Mouse (Mus musculus): ENCODE data around the gene Slain2. TPM values are rescaled to one million over a fixed set of nuclear protein-coding genes. Genes with fewer than 3 reads are reported as not detected.
"Not testable (repeated sequence)": the region's sequence is repeated elsewhere in the genome, so short reads cannot be mapped to it uniquely, and the experiment has no call there.

Slain2 gene
- polyA plus RNA-seq, 1 experiment from 2014 or later = 32.2 TPM

- H3K4me1 ChIP-seq = no peaks in the 10 kb centered on the region
- no peaks in the 10 kb centered on the region for H3K9me3 ChIP-seq
- H3K4me2 ChIP-seq (replicated peaks) = no peak within 1 kb of the TSS
- no peak for ATAC-seq (ENCODE audit: low FRiP score, low read depth)
- H3K4me3 ChIP-seq = no peak within 1 kb of the TSS
- no peak within 1 kb of the TSS for H3K27ac ChIP-seq
- peaks cover 28% of the 10 kb centered on the region for H3K36me3 ChIP-seq
- H3K9ac ChIP-seq = no peak within 1 kb of the TSS
- 93% methylated on average over 7 of the region's 7 CpGs for WGBS
- no peaks in the 10 kb centered on the region for H3K27me3 ChIP-seq (replicated peaks)
These were observed 60.5 kb downstream of the Slain2 start, which contains the start of gene Gm10135 for GRCm38 (mm10) chr5:72974602-72975001. Gene Gm10135 (minus strand): TSS chr5:72974702.

GRCm38 (mm10) chr5:72975996-72976395 lies 61.9 kb downstream of the Slain2 start:
- no peak overlapping the region for H3K27ac ChIP-seq
- H3K4me1 ChIP-seq = no peaks in the 10 kb centered on the region
- no peak for ATAC-seq (ENCODE audit: low FRiP score, low read depth)
- H3K27me3 ChIP-seq (replicated peaks) = no peaks in the 10 kb centered on the region
- H3K9me3 ChIP-seq = no peaks in the 10 kb centered on the region
- H3K36me3 ChIP-seq = peaks cover 31% of the 10 kb centered on the region
- H3K4me3 ChIP-seq = no peak overlapping the region
- no peak overlapping the region for H3K4me2 ChIP-seq (replicated peaks)
- 85% methylated on average over 6 of the region's 6 CpGs for WGBS
- no peak overlapping the region for H3K9ac ChIP-seq

GRCm38 (mm10) chr5:72976539-72976938 lies 62.4 kb downstream of the Slain2 start:
- 90% methylated on average over 4 of the region's 4 CpGs for WGBS
- Histone ChIP-seq H3K9ac (no peak overlapping the region), H3K9me3 (no peaks in the 10 kb centered on the region), H3K27ac (no peak overlapping the region), H3K4me2 (replicated peaks) (no peak overlapping the region), H3K4me1 (no peaks in the 10 kb centered on the region), H3K36me3 (peaks cover 29% of the 10 kb centered on the region), H3K27me3 (replicated peaks) (no peaks in the 10 kb centered on the region), H3K4me3 (no peak overlapping the region)
- no peak for ATAC-seq (ENCODE audit: low FRiP score, low read depth)

GRCm38 (mm10) chr5:72984091-72984490 lies 70.0 kb downstream of the Slain2 start:
- Histone ChIP-seq H3K27ac (no peak overlapping the region), H3K9me3 (no peaks in the 10 kb centered on the region), H3K27me3 (replicated peaks) (no peaks in the 10 kb centered on the region), H3K9ac (no peak overlapping the region), H3K4me3 (no peak overlapping the region), H3K4me1 (no peaks in the 10 kb centered on the region), H3K4me2 (replicated peaks) (no peak overlapping the region), H3K36me3 (peaks cover 9% of the 10 kb centered on the region; the same call in 1 of the 2 replicates)
- 10% methylated on average over 2 of the region's 2 CpGs for WGBS
- no peak for ATAC-seq (ENCODE audit: low FRiP score, low read depth)

- no peaks in the 10 kb centered on the region for H3K4me1 ChIP-seq
- H3K9ac ChIP-seq = no peak overlapping the region
- WGBS = 87% methylated on average over 7 of the region's 7 CpGs
- H3K36me3 ChIP-seq = no peaks in the 10 kb centered on the region
- H3K27me3 ChIP-seq (replicated peaks) = no peaks in the 10 kb centered on the region
- ATAC-seq (ENCODE audit: low FRiP score, low read depth) = no peak
- H3K9me3 ChIP-seq = no peaks in the 10 kb centered on the region
- H3K4me2 ChIP-seq (replicated peaks) = no peak overlapping the region
- no peak overlapping the region for H3K27ac ChIP-seq
- H3K4me3 ChIP-seq = no peak overlapping the region
These were observed 73.7 kb downstream of the Slain2 start for GRCm38 (mm10) chr5:72987786-72988185.

- Histone ChIP-seq H3K27me3 (replicated peaks) (no peaks in the 10 kb centered on the region), H3K9ac (no peak overlapping the region), H3K4me2 (replicated peaks) (no peak overlapping the region), H3K36me3 (no peaks in the 10 kb centered on the region), H3K4me3 (no peak overlapping the region), H3K9me3 (no peaks in the 10 kb centered on the region), H3K27ac (no peak overlapping the region), H3K4me1 (peaks cover 6% of the 10 kb centered on the region)
- ATAC-seq (ENCODE audit: low FRiP score, low read depth) = no peak
- whole genome bisulfite sequencing = 76% methylated on average over 8 of the region's 8 CpGs
These were observed 75.7 kb downstream of the Slain2 start for GRCm38 (mm10) chr5:72989756-72990155.

GRCm38 (mm10) chr5:72992474-72992873 lies 78.4 kb downstream of the Slain2 start:
- Histone ChIP-seq H3K27me3 (replicated peaks) (no peaks in the 10 kb centered on the region), H3K27ac (no peak overlapping the region), H3K4me1 (peaks cover 9% of the 10 kb centered on the region), H3K36me3 (no peaks in the 10 kb centered on the region), H3K4me3 (no peak overlapping the region), H3K4me2 (replicated peaks) (no peak overlapping the region), H3K9ac (no peak overlapping the region), H3K9me3 (no peaks in the 10 kb centered on the region)
- no peak for ATAC-seq (ENCODE audit: low FRiP score, low read depth)
- WGBS = 83% methylated on average over 1 of the region's 1 CpGs

GRCm38 (mm10) chr5:72994424-72994823 lies 80.3 kb downstream of the Slain2 start:
- Histone ChIP-seq H3K4me2 (replicated peaks) (no peak overlapping the region), H3K9me3 (no peaks in the 10 kb centered on the region), H3K27ac (no peak overlapping the region), H3K4me1 (peaks cover 9% of the 10 kb centered on the region), H3K27me3 (replicated peaks) (no peaks in the 10 kb centered on the region), H3K36me3 (no peaks in the 10 kb centered on the region), H3K4me3 (no peak overlapping the region), H3K9ac (no peak overlapping the region)
- 33% methylated on average over 8 of the region's 8 CpGs for WGBS
- no peak for ATAC-seq (ENCODE audit: low FRiP score, low read depth)

GRCm38 (mm10) chr5:72994928-72995327 lies 80.8 kb downstream of the Slain2 start:
- peaks cover 9% of the 10 kb centered on the region for H3K4me1 ChIP-seq
- ATAC-seq (ENCODE audit: low FRiP score, low read depth) = no peak
- H3K4me2 ChIP-seq (replicated peaks) = no peak overlapping the region
- H3K36me3 ChIP-seq = no peaks in the 10 kb centered on the region
- no peak overlapping the region for H3K4me3 ChIP-seq
- H3K9ac ChIP-seq = no peak overlapping the region
- no peaks in the 10 kb centered on the region for H3K27me3 ChIP-seq (replicated peaks)
- no peak overlapping the region for H3K27ac ChIP-seq
- H3K9me3 ChIP-seq = no peaks in the 10 kb centered on the region
- 59% methylated on average over 2 of the region's 2 CpGs for WGBS

GRCm38 (mm10) chr5:72995379-72995778 lies 81.3 kb downstream of the Slain2 start:
- no peak overlapping the region for H3K4me2 ChIP-seq (replicated peaks)
- ATAC-seq (ENCODE audit: low FRiP score, low read depth) = no peak
- no peaks in the 10 kb centered on the region for H3K27me3 ChIP-seq (replicated peaks)
- no peaks in the 10 kb centered on the region for H3K9me3 ChIP-seq
- 35% methylated on average over 10 of the region's 10 CpGs for WGBS
- peaks cover 9% of the 10 kb centered on the region for H3K4me1 ChIP-seq
- H3K9ac ChIP-seq = no peak overlapping the region
- H3K4me3 ChIP-seq = no peak overlapping the region
- no peaks in the 10 kb centered on the region for H3K36me3 ChIP-seq
- no peak overlapping the region for H3K27ac ChIP-seq

GRCm38 (mm10) chr5:72998546-72998945 lies 84.4 kb downstream of the Slain2 start:
- ATAC-seq (ENCODE audit: low FRiP score, low read depth); H3K36me3 ChIP-seq; H3K4me1 ChIP-seq; H3K27ac ChIP-seq; H3K4me3 ChIP-seq; H3K9ac ChIP-seq; H3K27me3 ChIP-seq (replicated peaks); H3K4me2 ChIP-seq (replicated peaks); H3K9me3 ChIP-seq: not testable (repeated sequence)
- WGBS = 96% methylated on average over 1 of the region's 1 CpGs

GRCm38 (mm10) chr5:73004046-73004445 lies 89.9 kb downstream of the Slain2 start:
- Histone ChIP-seq H3K36me3 (no peaks in the 10 kb centered on the region), H3K4me2 (replicated peaks) (no peak overlapping the region), H3K4me3 (no peak overlapping the region), H3K9me3 (no peaks in the 10 kb centered on the region), H3K27ac (no peak overlapping the region), H3K27me3 (replicated peaks) (peaks cover 19% of the 10 kb centered on the region), H3K4me1 (peaks cover 7% of the 10 kb centered on the region; the same call in 1 of the 2 replicates), H3K9ac (no peak overlapping the region)
- ATAC-seq (ENCODE audit: low FRiP score, low read depth) = no peak
- WGBS = 91% methylated on average over 5 of the region's 5 CpGs

- Histone ChIP-seq H3K9ac (peak within 1 kb of the TSS; percentile 64), H3K9me3 (no peaks in the 10 kb centered on the region), H3K36me3 (no peaks in the 10 kb centered on the region), H3K27me3 (replicated peaks) (peaks cover 19% of the 10 kb centered on the region), H3K4me2 (replicated peaks) (peak within 1 kb of the TSS; percentile 67), H3K4me3 (peak within 1 kb of the TSS; percentile 42), H3K27ac (no peak within 1 kb of the TSS), H3K4me1 (peaks cover 7% of the 10 kb centered on the region; the same call in 1 of the 2 replicates)
- ATAC-seq (ENCODE audit: low FRiP score, low read depth) = peak; percentile 92
- 10% methylated on average over 65 of the region's 65 CpGs for WGBS
These were observed 92.9 kb downstream of the Slain2 start, which contains the start of gene Slc10a4 for GRCm38 (mm10) chr5:73006784-73007581. Gene Slc10a4 (plus strand): TSS chr5:73006883.

Measured in neural tube, embryonic 12.5 days (tissue).